Mouse (Mus musculus) induced T-regulatory cell, adult 2 months (primary cell): ENCODE results near the gene Plekha1.

Experiments used
- DNase-seq: peaks from one replicate; pipeline ENCODE4 v3.0.0-alpha.2; 2012; ENCODE audit warnings: low read depth

The Plekha1 gene

GRCm38 (mm10) chr7:130958551-130958950, 93.0 kb downstream of the Plekha1 start:
- no peak for DNase-seq

- no peak for DNase-seq
Measured at GRCm38 (mm10) chr7:130959868-130960267, 94.3 kb downstream of the Plekha1 start.

DNA sequence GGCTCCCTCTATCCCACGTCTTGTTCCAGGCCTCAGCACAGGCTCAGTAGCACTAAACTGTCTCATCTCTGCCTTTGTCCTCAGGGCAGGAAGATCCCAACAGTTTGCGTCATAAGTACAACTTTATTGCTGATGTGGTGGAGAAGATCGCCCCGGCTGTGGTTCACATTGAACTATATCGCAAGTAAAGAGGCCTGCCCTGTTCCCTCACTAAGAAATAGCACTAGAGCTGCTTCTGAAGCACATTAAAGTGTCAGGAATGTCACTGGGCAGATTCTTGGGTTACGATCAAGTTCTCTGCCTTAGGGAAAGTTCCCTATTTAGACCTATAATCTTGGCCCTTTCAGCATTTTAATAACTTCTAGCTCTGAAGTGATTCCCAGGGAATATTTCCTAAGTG, 95.9 kb downstream of the Plekha1 start:
- DNase-seq: no peak
